Mouse (Mus musculus): ENCODE data around the gene Tuba4a. TPM values are rescaled to one million over a fixed set of nuclear protein-coding genes. Genes with fewer than 3 reads are reported as not detected.

Gene Tuba4a
- polyA plus RNA-seq, 1 experiment from 2014 or later = 16.4 TPM

GRCm38 (mm10) chr1:75179334-75180104 lies 40.1 kb downstream of the Tuba4a start:
- Histone ChIP-seq H3K9ac (ENCODE audit: low read length) (peak overlapping the region; percentile 65), H3K4me3 (ENCODE audit: low read depth, low read length) (peak overlapping the region; percentile 67), H3K27ac (replicated peaks; ENCODE audit: low read depth, low read length) (0 out of 2 replicates have a peak overlapping the region, but pooled peaks have one; percentile 30), H3K9me3 (ENCODE audit: control insufficient read depth, low read length) (no peaks in the 10 kb centered on the region), H3K4me1 (ENCODE audit: control insufficient read depth, insufficient read depth, low read length) (peaks cover 7% of the 10 kb centered on the region), H3K4me2 (ENCODE audit: low read depth, severe bottlenecking) (peak overlapping the region; percentile 99), H3K27me3 (ENCODE audit: control insufficient read depth, insufficient read depth, low read length) (no peaks in the 10 kb centered on the region), H3K36me3 (ENCODE audit: control insufficient read depth, insufficient read depth, low read length) (peaks cover 10% of the 10 kb centered on the region)
- 12% methylated on average over 23 of the region's 23 CpGs for WGBS
- DNase-seq (ENCODE audit: low spot score) (no peak), ATAC-seq (ENCODE audit: insufficient number of reproducible peaks, low FRiP score, low TSS enrichment, low read depth) (peak; percentile 51)

DNA sequence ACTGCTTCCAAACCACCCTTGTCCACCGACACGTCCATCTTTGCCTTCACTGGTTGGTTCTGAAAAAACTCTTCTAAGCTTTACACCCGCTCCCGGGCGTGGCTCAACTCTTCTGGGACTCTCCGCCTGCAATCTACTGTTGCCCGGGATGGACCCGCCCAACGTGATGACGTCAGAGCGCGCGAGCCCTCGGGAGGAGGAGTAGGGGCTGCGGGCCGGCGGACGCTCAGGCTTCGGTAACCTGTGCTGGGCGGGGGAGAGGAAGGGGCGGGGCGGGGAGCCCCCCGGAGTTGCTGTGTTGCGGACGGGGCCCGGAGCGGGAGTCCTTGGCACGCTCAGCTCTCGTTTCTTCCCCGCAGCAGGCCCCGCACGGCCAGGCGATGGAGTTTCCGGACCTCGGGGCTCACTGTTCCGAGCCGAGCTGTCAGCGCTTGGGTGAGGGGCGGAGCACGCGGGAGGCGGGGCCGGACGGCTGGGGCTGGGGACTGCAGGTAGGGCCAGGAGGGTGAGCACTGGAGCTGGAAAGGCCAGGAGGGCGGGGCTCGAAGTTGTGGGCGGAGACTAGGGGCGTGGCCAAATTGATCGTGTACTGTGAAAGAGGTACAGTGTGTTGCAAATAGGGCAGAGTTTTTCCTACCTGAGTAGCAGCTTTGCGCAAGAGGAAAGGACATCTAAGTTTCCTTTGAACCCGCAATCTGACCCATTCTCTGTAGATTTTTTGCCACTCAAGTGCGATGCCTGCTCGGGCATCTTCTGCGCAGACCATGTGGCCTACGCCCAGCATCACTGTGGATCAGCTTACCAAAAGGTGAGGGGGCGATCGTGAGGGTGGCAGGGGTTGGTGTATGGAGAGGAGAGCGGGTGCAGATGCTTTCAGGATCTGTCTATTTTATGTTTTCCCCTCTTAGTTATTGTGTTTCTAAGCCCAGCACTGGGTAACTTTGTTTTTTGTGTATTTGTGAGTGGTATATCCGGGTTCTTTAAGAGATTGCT lies 50.9 kb downstream of the Tuba4a start, which contains the start of gene Zfand2b:
TSS of gene Zfand2b (plus strand) at position 175 of the 993 bp plus-strand sequence.
- DNase-seq (ENCODE audit: low spot score) (peak; percentile 99), ATAC-seq (ENCODE audit: insufficient number of reproducible peaks, low FRiP score, low TSS enrichment, low read depth) (peak; percentile 98)
- Histone ChIP-seq H3K4me3 (ENCODE audit: low read depth, low read length) (peak within 1 kb of the TSS; percentile 74), H3K9me3 (ENCODE audit: control insufficient read depth, low read length) (no peaks in the 10 kb centered on the region), H3K4me2 (ENCODE audit: low read depth, severe bottlenecking) (peak within 1 kb of the TSS; percentile 58), H3K27ac (replicated peaks; ENCODE audit: low read depth, low read length) (peak within 1 kb of the TSS; percentile 64; the same call in 1 of the 2 replicates), H3K4me1 (ENCODE audit: control insufficient read depth, insufficient read depth, low read length) (peaks cover 4% of the 10 kb centered on the region), H3K9ac (ENCODE audit: low read length) (peak within 1 kb of the TSS; percentile 48), H3K27me3 (ENCODE audit: control insufficient read depth, insufficient read depth, low read length) (no peaks in the 10 kb centered on the region), H3K36me3 (ENCODE audit: control insufficient read depth, insufficient read depth, low read length) (peaks cover 13% of the 10 kb centered on the region)
- WGBS = under 1% methylated on average over 57 of the region's 59 CpGs

GRCm38 (mm10) chr1:75168093-75168471 lies 51.6 kb downstream of the Tuba4a start:
- Histone ChIP-seq H3K4me3 (ENCODE audit: low read depth, low read length) (peak overlapping the region; percentile 74), H3K9me3 (ENCODE audit: control insufficient read depth, low read length) (no peaks in the 10 kb centered on the region), H3K27me3 (ENCODE audit: control insufficient read depth, insufficient read depth, low read length) (no peaks in the 10 kb centered on the region), H3K9ac (ENCODE audit: low read length) (peak overlapping the region; percentile 45; the same call in 1 of the 2 replicates), H3K27ac (replicated peaks; ENCODE audit: low read depth, low read length) (peak overlapping the region; percentile 40; the same call in 1 of the 2 replicates), H3K4me1 (ENCODE audit: control insufficient read depth, insufficient read depth, low read length) (peaks cover 4% of the 10 kb centered on the region), H3K36me3 (ENCODE audit: control insufficient read depth, insufficient read depth, low read length) (peaks cover 9% of the 10 kb centered on the region), H3K4me2 (ENCODE audit: low read depth, severe bottlenecking) (peak overlapping the region; percentile 58)
- ATAC-seq (ENCODE audit: insufficient number of reproducible peaks, low FRiP score, low TSS enrichment, low read depth) = peak; percentile 16; the same call in 1 of the 2 replicates
- WGBS = 7% methylated on average over 7 of the region's 7 CpGs
- no peak for DNase-seq (ENCODE audit: low spot score)

Small RNAs within 50 kb of the gene (microRNA-seq; reads per million reads assigned to microRNA genes)
- not detected for gene Gm27943

Other genes with a start within 250 kb of the Tuba4a start
- gene Nhej1, start 94.7 kb downstream of the Tuba4a start, polyA plus RNA-seq (2014; fragmentation: Nextera tagmentation; extraction: Ambion mirVana) = 11.2 and 12.7 TPM in 2 replicates
- not detected in 2 replicates for gene Slc23a3, start 86.0 kb downstream of the Tuba4a start, polyA plus RNA-seq (2014; fragmentation: Nextera tagmentation; extraction: Ambion mirVana)
- 37.9 and 38.1 TPM in 2 replicates for gene Cnppd1, start 77.2 kb downstream of the Tuba4a start, polyA plus RNA-seq (2014; fragmentation: Nextera tagmentation; extraction: Ambion mirVana)
- gene Retreg2, start 77.1 kb downstream of the Tuba4a start, polyA plus RNA-seq (2014; fragmentation: Nextera tagmentation; extraction: Ambion mirVana) = 30.4 and 32.6 TPM in 2 replicates
- gene Zfand2b, start 51.2 kb downstream of the Tuba4a start, polyA plus RNA-seq (2014; fragmentation: Nextera tagmentation; extraction: Ambion mirVana) = 30.2 and 31.3 TPM in 2 replicates
- gene Abcb6, start 39.5 kb downstream of the Tuba4a start, polyA plus RNA-seq (2014; fragmentation: Nextera tagmentation; extraction: Ambion mirVana) = 24.8 and 28.1 TPM in 2 replicates
- 17.5 and 19.7 TPM in 2 replicates for gene Ankzf1, start 27.7 kb downstream of the Tuba4a start, polyA plus RNA-seq (2014; fragmentation: Nextera tagmentation; extraction: Ambion mirVana)
- gene Atg9a, start 27.7 kb downstream of the Tuba4a start, polyA plus RNA-seq (2014; fragmentation: Nextera tagmentation; extraction: Ambion mirVana) = 15.1 and 18.0 TPM in 2 replicates
- 17.7 and 18.5 TPM in 2 replicates for gene Glb1l, start 9.1 kb downstream of the Tuba4a start, polyA plus RNA-seq (2014; fragmentation: Nextera tagmentation; extraction: Ambion mirVana)
- gene Stk16, start 9.0 kb downstream of the Tuba4a start, polyA plus RNA-seq (2014; fragmentation: Nextera tagmentation; extraction: Ambion mirVana) = 125 and 132 TPM in 2 replicates
- gene A630095N17Rik, start 12.2 kb upstream of the Tuba4a start, polyA plus RNA-seq (2014; fragmentation: Nextera tagmentation; extraction: Ambion mirVana) = not detected in 2 replicates
- gene Dnajb2, start 16.5 kb upstream of the Tuba4a start, polyA plus RNA-seq (2014; fragmentation: Nextera tagmentation; extraction: Ambion mirVana) = 16.9 and 17.6 TPM in 2 replicates
- 0.16 and 0.17 TPM in 2 replicates for gene Ptprn, start 44.6 kb upstream of the Tuba4a start, polyA plus RNA-seq (2014; fragmentation: Nextera tagmentation; extraction: Ambion mirVana)
- not detected in 2 replicates for gene Resp18, start 58.5 kb upstream of the Tuba4a start, polyA plus RNA-seq (2014; fragmentation: Nextera tagmentation; extraction: Ambion mirVana)
- 112 TPM in 2 replicates for gene Dnpep, start 98.1 kb upstream of the Tuba4a start, polyA plus RNA-seq (2014; fragmentation: Nextera tagmentation; extraction: Ambion mirVana)
- gene Des, start 140.5 kb upstream of the Tuba4a start, polyA plus RNA-seq (2014; fragmentation: Nextera tagmentation; extraction: Ambion mirVana) = 5.0 and 5.3 TPM in 2 replicates
- gene Speg, start 155.4 kb upstream of the Tuba4a start, polyA plus RNA-seq (2014; fragmentation: Nextera tagmentation; extraction: Ambion mirVana) = 32.9 and 33.6 TPM in 2 replicates
- 44.9 and 49.9 TPM in 2 replicates for gene Gmppa, start 216.1 kb upstream of the Tuba4a start, polyA plus RNA-seq (2014; fragmentation: Nextera tagmentation; extraction: Ambion mirVana)
- gene Asic4, start 230.6 kb upstream of the Tuba4a start, polyA plus RNA-seq (2014; fragmentation: Nextera tagmentation; extraction: Ambion mirVana) = 0.07 and 0.13 TPM in 2 replicates